Mouse (Mus musculus) c-Kit-positive CD71-positive TER-119-positive erythroid progenitor cells, embryonic 14.5 days (primary cell): ENCODE measurements at regions not wholly inside any gene's neighbourhood (a gene's known extent, or its start where the extent isn't known, plus 50 kb on each side); places are given as distances from the start of the nearest gene placed in this dataset.

Experiments used
- DNase-seq: peaks from one replicate; pipeline ENCODE4 v3.0.0-alpha.2; 2013; ENCODE audit warnings: low spot score

DNA sequence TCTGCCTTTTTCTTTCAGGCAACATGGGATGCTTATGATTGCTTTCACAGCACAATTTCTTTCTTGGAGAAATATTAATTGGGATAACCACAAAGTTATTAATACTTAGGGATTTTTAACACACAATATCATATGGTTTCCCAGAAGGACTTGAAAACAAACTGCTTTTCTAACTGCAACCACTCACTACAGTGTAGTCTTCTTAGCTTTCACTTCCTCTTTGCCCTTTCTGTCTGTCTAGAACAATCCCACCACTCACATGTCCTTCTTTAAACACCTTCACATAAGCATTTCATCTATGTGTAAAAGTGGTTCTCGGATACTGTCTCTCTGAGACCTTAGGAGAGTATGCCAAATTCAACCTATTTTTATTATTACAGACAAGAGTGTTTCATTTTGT is 204.3 kb downstream of the C1d start:
- no peak for DNase-seq

- no peak for DNase-seq
Measured at GRCm38 (mm10) chr11:17464875-17465274, 207.5 kb downstream of the C1d start.

- no peak for DNase-seq
Measured at GRCm38 (mm10) chr11:17468431-17469165, 211.2 kb downstream of the C1d start.

DNA sequence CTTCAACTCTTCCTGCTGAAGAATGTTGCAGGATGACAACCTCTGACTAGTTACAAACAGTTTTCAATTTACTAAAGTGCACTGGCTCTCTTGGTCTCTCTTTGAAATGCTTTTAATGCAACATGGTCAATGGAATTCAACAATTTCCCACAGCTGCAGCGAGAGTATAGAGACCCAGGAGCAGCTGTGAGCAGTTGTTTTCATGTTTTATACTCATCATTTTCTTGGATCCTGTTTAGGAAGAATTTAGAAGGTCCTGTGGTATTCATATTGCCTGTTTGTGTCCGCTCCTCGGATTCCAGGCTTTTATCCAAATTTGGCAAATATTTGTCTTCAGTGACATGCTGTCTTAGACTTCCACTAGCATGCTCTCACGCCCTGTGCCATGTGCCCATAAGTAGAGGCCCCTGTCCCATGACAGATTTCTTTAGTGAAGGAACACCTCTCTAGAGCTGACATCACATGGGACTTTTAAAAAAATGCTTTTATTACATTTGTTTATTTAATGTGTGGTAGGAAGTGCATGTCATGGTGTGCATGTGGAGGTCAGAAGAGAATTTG is 224.1 kb downstream of the C1d start:
- no peak for DNase-seq

GRCm38 (mm10) chr11:17483849-17484441 is 226.6 kb downstream of the C1d start:
- no peak for DNase-seq

DNA sequence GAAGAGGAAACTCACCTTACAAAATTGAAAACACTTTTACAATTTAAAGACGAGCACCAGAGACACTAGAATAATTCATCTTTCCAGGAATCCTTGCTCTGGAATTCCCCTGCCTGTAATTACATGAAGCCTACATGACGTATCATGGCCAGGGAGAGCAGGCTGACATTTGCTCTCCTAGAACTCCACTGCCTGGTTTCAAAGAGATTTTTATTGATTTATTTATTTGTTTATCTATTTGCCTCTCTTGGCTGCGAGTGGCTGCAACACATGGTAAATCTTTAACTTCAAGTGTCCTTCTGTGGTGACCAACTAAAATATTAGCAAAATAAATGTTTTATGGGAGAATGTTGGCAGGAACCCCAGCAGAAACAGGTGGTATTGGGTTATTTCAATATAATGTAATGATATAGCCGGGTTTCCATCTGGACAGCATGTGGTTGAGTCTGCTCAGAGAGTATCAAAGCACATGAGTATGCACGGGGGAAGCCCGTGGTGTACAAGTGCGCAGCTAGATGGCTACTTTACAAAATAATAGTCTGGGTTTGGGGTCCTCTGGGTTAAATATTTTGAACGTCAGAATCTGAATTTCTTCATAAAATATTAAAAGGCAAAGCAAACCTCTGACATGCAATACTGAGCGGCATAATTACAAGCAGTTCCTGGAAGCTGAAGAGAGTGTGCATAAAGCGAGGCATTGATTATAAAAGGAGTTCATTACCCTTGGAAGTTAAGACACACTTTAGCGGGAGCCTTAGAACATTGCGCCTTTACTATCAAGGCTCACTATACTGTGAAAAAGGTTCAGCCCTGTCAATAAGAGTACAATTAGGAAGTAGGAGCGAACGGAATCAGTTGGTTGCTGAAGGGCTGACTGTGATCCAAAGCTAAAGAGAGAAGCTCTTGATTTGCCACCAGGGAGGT is 244.0 kb downstream of the C1d start:
- DNase-seq: no peak

DNA sequence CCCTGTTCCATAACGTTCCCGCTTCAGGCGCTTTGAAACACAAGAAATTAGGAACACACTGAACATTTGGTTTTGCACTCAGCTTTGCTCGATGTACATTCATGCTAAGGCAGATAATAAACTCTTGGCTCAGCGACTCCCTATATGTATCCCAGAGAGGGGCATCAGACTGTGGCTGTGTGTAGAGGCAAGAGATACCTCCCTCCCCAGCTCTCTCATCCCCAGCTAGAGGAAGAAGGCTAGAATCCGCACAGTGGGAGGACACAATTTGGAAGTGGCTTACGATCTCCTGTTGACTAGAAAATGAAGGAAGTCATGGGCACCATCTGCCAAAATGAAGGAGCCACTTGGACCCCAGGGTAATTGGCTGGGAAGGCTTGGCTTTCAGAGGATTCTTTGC is 244.7 kb downstream of the C1d start:
- DNase-seq: no peak

- no peak for DNase-seq
Measured at GRCm38 (mm10) chr11:17522220-17522919, 265.0 kb downstream of the C1d start.

GRCm38 (mm10) chr11:17523329-17523728 is 265.9 kb downstream of the C1d start:
- DNase-seq: no peak

DNA sequence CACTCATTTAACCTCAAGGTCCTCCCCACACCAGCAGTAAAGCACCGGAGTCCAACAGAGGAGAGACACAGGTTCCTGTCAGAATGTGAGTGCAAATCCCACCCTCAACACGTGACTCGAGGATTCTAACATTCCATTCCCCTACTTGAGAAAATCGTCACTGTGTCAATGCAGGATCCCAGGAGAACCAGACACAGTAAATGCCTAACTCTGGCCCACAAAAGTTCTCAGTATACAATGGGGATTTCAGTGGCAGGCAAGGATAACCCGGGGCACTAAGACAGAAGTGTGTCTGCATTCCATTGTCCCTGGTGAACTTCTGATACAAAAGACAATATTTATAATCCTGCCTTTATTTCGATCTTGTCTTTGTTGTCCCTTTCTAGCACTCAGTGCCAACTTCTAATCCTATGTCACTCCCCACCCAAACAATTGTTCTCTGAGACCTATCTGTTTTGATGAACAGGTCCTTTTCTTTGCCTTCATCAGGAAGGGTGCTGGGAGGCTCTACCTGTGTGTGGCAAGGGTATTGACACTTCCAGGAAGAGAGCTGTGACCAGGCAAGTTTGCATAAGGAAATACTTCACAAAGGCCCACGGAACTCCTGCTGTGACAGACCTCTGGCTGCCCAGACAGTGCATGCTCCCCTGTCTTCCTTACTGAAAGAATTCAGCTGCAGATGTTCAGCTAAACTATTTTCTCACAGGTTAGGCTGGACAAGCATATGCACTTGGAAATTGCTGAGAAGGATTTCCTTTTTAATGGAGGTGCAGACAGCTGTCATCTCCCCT is 267.8 kb downstream of the C1d start:
- no peak for DNase-seq

- DNase-seq: no peak
Measured at GRCm38 (mm10) chr11:17526476-17526875, 269.1 kb downstream of the C1d start.

DNA sequence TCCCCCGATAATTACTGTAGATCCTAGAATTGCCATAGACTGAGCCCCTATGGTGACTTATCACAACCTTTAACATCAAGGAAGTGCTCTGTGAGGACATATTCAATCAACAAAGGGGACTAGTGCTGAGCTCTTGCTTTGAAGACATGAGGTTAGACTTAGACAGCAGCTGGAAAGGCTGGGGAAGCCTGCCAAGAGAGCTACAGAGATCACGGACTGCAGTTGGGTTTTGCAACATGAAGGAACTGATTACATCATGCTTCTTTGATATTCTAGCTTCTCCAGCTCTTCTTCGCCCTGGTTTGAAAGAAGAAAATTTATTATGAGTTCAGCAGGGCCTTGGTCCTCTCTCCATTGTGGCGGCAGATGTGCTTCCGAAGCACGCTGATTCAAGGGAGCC is 271.2 kb downstream of the C1d start:
- no peak for DNase-seq

- no peak for DNase-seq
Measured at GRCm38 (mm10) chr11:17533706-17534105, 276.3 kb downstream of the C1d start.

- DNase-seq: no peak
Measured at GRCm38 (mm10) chr11:17546286-17546685, 288.9 kb downstream of the C1d start.

GRCm38 (mm10) chr11:17549148-17549547 is 291.8 kb downstream of the C1d start:
- no peak for DNase-seq

GRCm38 (mm10) chr11:17555276-17555675 is 297.9 kb downstream of the C1d start:
- no peak for DNase-seq

GRCm38 (mm10) chr11:17591780-17592487 is 334.6 kb downstream of the C1d start:
- DNase-seq: no peak

- no peak for DNase-seq
Measured at GRCm38 (mm10) chr11:17603726-17604493, 346.5 kb downstream of the C1d start.

DNA sequence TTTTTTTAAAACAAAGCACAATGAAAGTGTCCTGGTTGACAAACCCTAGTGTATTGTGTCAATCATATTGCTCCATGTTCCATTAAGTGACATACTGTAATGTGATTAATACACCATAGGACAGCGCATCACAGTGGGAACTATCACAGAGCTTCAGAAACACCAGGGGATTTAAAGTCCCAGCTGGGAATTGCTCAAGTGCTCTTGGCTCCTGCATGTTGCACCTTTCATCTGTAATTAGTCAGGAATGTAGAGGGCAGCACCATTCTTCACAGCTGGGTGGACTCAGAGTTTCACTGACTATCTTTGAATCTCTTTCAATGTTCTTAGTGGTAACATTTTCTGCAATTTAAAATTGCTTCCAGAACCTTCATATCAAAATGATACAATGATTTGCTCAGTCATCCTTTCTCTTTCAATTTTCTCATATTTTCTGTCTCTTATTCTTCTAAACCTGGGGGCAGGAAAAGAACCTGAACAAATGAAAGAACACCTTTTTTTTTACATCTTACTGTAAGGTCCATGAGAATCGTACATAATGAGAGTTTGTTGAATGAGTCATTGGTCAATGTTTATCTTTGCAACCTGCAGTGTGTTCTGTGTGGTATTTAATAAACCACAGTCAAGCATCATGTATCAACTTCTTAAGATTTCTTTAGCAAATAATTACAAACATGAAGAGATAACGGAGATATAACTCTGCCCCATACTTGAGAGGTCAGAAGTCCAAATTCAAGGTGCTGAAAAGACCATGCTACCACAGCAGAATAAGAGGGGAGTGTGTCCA is 333.0 kb downstream of the Etaa1 start:
- DNase-seq: no peak
